Comparison of ENCODE assay signal across 12 mouse cellular contexts in the genomic region with DNA sequence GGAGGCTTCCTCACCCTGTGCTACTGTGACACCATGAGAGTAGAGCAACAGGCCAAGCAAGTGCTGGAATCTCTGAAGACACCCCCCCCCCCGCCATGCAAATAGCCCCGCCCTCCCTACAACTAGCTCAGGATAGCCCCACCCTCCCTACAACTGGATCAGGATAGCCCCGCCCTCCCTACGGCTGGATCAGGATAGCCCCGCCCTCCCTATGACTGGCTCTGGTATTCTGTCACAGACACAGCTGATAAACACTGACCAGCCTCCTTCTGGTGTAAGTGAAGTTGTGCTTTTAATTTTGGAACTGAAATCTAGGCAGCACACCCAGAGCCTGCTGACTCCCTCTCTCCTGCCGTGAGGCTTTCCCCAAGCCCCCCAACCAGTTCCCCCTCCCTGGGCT.
DNase-seq lines count a peak whose midpoint lies in the region; ATAC-seq lines count a peak whose summit lies in the region.
"Had no signal": no experiment of that assay in that cellular context is flagged by ENCODE, and none has a peak within 500 bp of the region (broad histone marks: within the 10 kb centered on the region; RNA-seq: fewer than 3 reads in every experiment).

No protein-coding gene starts in this region.

- no peaks in the 10 kb centered on the region for H3K27me3 ChIP-seq in heart, embryonic 12.5 days (replicated peaks)
- no peaks in the 10 kb centered on the region for H3K27me3 ChIP-seq in embryonic facial prominence, embryonic 11.5 days (ENCODE audit: control insufficient read depth, insufficient read depth, low read length)
- H3K27me3 ChIP-seq in limb, embryonic 12.5 days, result peaks cover 7% of the 10 kb centered on the region; the same call in 1 of the 2 replicates
- no peaks in the 10 kb centered on the region for H3K27me3 ChIP-seq in midbrain, embryonic 10.5 days (ENCODE audit: low read depth, poor library complexity, severe bottlenecking)

- WGBS in heart, embryonic 12.5 days, result 16% methylated on average over 6 of the region's 6 CpGs
- WGBS in embryonic facial prominence, embryonic 11.5 days, result 25% methylated on average over 6 of the region's 6 CpGs
- WGBS in limb, embryonic 12.5 days, result 30% methylated on average over 6 of the region's 6 CpGs
- 54% methylated on average over 6 of the region's 6 CpGs for WGBS in midbrain, embryonic 10.5 days

- peak overlapping the region; percentile 39 for H3K4me2 ChIP-seq in heart, embryonic 12.5 days
- no peak overlapping the region for H3K4me2 ChIP-seq in embryonic facial prominence, embryonic 11.5 days (ENCODE audit: low read depth, low read length)
- H3K4me2 ChIP-seq in limb, embryonic 12.5 days, result no peak overlapping the region

- peak overlapping the region; percentile 72; the same call in 1 of the 2 replicates for H3K27ac ChIP-seq in heart, embryonic 12.5 days (ENCODE audit: poor library complexity, severe bottlenecking)
- H3K27ac ChIP-seq in embryonic facial prominence, embryonic 11.5 days (replicated peaks; ENCODE audit: low read depth, low read length), result peak overlapping the region; percentile 48; the same call in 1 of the 2 replicates
- H3K27ac ChIP-seq in limb, embryonic 12.5 days, result peak overlapping the region; percentile 41; the same call in 1 of the 2 replicates
- H3K27ac ChIP-seq in midbrain, embryonic 10.5 days (replicated peaks), result no peak overlapping the region
- H3K27ac ChIP-seq: layer of hippocampus, adult 2 months had no signal

- ATAC-seq in heart, embryonic 12.5 days (ENCODE audit: insufficient number of reproducible peaks, low FRiP score), result peak; percentile 76
- ATAC-seq in embryonic facial prominence, embryonic 11.5 days (replicated peaks; ENCODE audit: insufficient number of reproducible peaks, low FRiP score, low TSS enrichment, low read depth), result 0 out of 2 replicates have a peak, but pooled peaks have one; percentile 34
- no peak for ATAC-seq in limb, embryonic 12.5 days (ENCODE audit: insufficient number of reproducible peaks, insufficient read depth, low FRiP score, low TSS enrichment, low read depth)
- ATAC-seq: forebrain, embryonic 14.5 days had no signal

- DNase-seq in heart, adult 18-20 months, result no peak
- peak; percentile 39 for DNase-seq in 3T3-L1 (ENCODE audit: low read depth, low spot score)
- DNase-seq in embryonic facial prominence, embryonic 11.5 days (ENCODE audit: low spot score), result no peak
- no peak for DNase-seq in midbrain, embryonic 10.5 days (ENCODE audit: low spot score)
- no peak for DNase-seq in retina, embryonic 14.5 days (ENCODE audit: low spot score)
- DNase-seq in right cerebral cortex, adult 2 months (ENCODE audit: low spot score in 2 of 2), result no peak
- DNase-seq: cerebellum, adult 11-12 months; kidney, adult 2 months had no signal

- no peak overlapping the region for H3K9ac ChIP-seq in heart, embryonic 12.5 days
- H3K9ac ChIP-seq in embryonic facial prominence, embryonic 11.5 days (replicated peaks; ENCODE audit: low read length), result no peak overlapping the region
- H3K9ac ChIP-seq in limb, embryonic 12.5 days (replicated peaks), result no peak overlapping the region

- no peaks in the 10 kb centered on the region for H3K9me3 ChIP-seq in heart, embryonic 12.5 days (replicated peaks)
- H3K9me3 ChIP-seq in embryonic facial prominence, embryonic 11.5 days (replicated peaks; ENCODE audit: control insufficient read depth, low read length), result no peaks in the 10 kb centered on the region
- no peaks in the 10 kb centered on the region for H3K9me3 ChIP-seq in limb, embryonic 12.5 days
- no peaks in the 10 kb centered on the region for H3K9me3 ChIP-seq in midbrain, embryonic 10.5 days (replicated peaks)

- H3K4me1 ChIP-seq in heart, embryonic 12.5 days (replicated peaks), result peaks cover 21% of the 10 kb centered on the region
- no peaks in the 10 kb centered on the region for H3K4me1 ChIP-seq in embryonic facial prominence, embryonic 11.5 days (ENCODE audit: control insufficient read depth, insufficient read depth, low read length)
- H3K4me1 ChIP-seq in limb, embryonic 12.5 days (replicated peaks), result peaks cover 19% of the 10 kb centered on the region; the same call in 1 of the 2 replicates
- H3K4me1 ChIP-seq in midbrain, embryonic 10.5 days, result peaks cover 20% of the 10 kb centered on the region

- H3K36me3 ChIP-seq in heart, embryonic 12.5 days, result no peaks in the 10 kb centered on the region
- no peaks in the 10 kb centered on the region for H3K36me3 ChIP-seq in embryonic facial prominence, embryonic 11.5 days (replicated peaks; ENCODE audit: control insufficient read depth, insufficient read depth, low read depth, low read length)
- H3K36me3 ChIP-seq in limb, embryonic 12.5 days, result no peaks in the 10 kb centered on the region
- no peaks in the 10 kb centered on the region for H3K36me3 ChIP-seq in midbrain, embryonic 10.5 days

- no peak overlapping the region for H3K4me3 ChIP-seq in heart, embryonic 12.5 days
- no peak overlapping the region for H3K4me3 ChIP-seq in embryonic facial prominence, embryonic 11.5 days (ENCODE audit: low read depth, low read length)
- H3K4me3 ChIP-seq in limb, embryonic 12.5 days (replicated peaks), result no peak overlapping the region
- no peak overlapping the region for H3K4me3 ChIP-seq in midbrain, embryonic 10.5 days
- H3K4me3 ChIP-seq: layer of hippocampus, adult 2 months had no signal
